Mouse (Mus musculus) cortical plate, adult 2 months (tissue): ENCODE results near the gene Sult2b1. TPM values are rescaled to one million over a fixed set of nuclear protein-coding genes. Genes with fewer than 3 reads are reported as not detected.

Experiments used
- H3K27ac ChIP-seq: fragments of 200-500 bp; 2 replicates; pipeline ENCODE4 v1.5.1; 2012; ENCODE audit warnings: low read length, control low read depth, inconsistent platforms; ENCODE audit not compliant: insufficient read depth
- H3K4me1 ChIP-seq: fragments of 200-500 bp; 2 replicates; pipeline ENCODE4 v1.6.1; 2011; ENCODE audit warnings: low read length; ENCODE audit not compliant: control insufficient read depth, insufficient read depth
- H3K4me3 ChIP-seq: fragments of 200-500 bp; 2 replicates; pipeline ENCODE4 v1.5.1; 2011; ENCODE audit warnings: mild to moderate bottlenecking, low read length, control low read depth; ENCODE audit not compliant: insufficient read depth
- CTCF ChIP-seq: fragments of 200-500 bp; IDR thresholded peaks from 2 replicates; pipeline ENCODE4 v1.5.1; 2011; ENCODE audit warnings: mild to moderate bottlenecking, control low read depth, low read length; ENCODE audit not compliant: insufficient read depth; ENCODE audit errors: extremely low read depth
- POLR2A ChIP-seq: fragments of 200-500 bp; IDR thresholded peaks from 2 replicates; pipeline ENCODE4 v1.6.1; 2011; ENCODE audit warnings: mild to moderate bottlenecking, low read length, control low read depth; ENCODE audit not compliant: insufficient read depth; ENCODE audit errors: extremely low read depth
- polyA plus RNA-seq: library from polyadenylated mRNA; depleted of rRNA; stranded (reverse); fragments of >200 nt; gene quantifications from 2 replicates; pipeline ENCODE4 v1.2.3, GENCODE M21; 2012; rRNA removed

Sult2b1 gene
- polyA plus RNA-seq, 1 experiment: 26.6 TPM

DNA sequence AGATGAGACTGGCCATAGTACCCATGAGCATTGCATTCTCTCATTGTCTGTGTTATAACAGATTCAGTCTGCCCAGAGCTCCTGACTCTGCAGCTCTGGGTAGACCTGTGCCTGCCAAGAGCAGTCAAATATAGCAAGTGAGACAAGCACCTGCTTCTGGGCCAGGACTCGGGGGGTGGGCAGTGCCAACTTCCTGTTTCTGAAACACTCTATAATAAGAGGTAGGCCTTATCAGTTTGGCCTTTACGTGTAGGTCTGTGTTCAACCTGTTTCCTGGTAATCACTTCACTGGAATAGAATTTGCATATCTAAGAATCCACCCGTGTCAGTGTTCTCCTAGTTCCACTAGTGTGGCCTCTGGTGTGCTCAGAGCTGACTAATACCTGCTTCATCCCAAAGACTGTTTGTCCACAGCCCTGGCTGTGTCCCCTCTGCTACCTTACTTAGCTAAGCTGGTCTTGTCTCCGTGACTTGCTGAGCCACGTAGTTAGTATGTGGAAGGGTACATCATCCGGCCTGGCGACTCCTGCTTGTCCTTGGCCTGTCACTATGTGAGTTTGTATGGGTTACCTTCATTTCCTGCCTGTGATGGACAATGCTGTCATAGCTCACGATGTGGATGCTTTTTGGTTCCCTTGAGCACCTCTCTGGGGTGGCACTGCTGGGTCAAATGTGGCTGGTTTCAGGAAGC, 103.3 kb downstream of the Sult2b1 start:
- Histone ChIP-seq H3K27ac (no peak overlapping the region), H3K4me1 (no peaks in the 10 kb centered on the region), H3K4me3 (no peak overlapping the region)
- TF ChIP-seq POLR2A (no peak), CTCF (no peak)

Other genes with a start within 250 kb of the Sult2b1 start
- gene Hsd17b14, start 229.8 kb downstream of the Sult2b1 start, polyA plus RNA-seq: 0.45 and 0.54 TPM in 2 replicates
- gene Bcat2, start 214.5 kb downstream of the Sult2b1 start, polyA plus RNA-seq: 26.1 and 26.5 TPM in 2 replicates
- not detected in 2 replicates for gene Fgf21, start 169.2 kb downstream of the Sult2b1 start, polyA plus RNA-seq
- gene Fut1, start 167.4 kb downstream of the Sult2b1 start, polyA plus RNA-seq: 0.09 and 0.15 TPM in 2 replicates
- gene Izumo1, start 162.9 kb downstream of the Sult2b1 start, polyA plus RNA-seq: 0.09 and 0.13 TPM in 2 replicates
- gene Rasip1, start 157.2 kb downstream of the Sult2b1 start, polyA plus RNA-seq: 6.9 and 7.8 TPM in 2 replicates
- gene Mamstr, start 144.7 kb downstream of the Sult2b1 start, polyA plus RNA-seq: 5.2 and 7.1 TPM in 2 replicates
- 0.21 and 0.28 TPM in 2 replicates for gene Fut2, start 118.3 kb downstream of the Sult2b1 start, polyA plus RNA-seq
- 20.9 and 26.3 TPM in 2 replicates for gene Ntn5, start 100.6 kb downstream of the Sult2b1 start, polyA plus RNA-seq
- 6.6 and 8.0 TPM in 2 replicates for gene Sec1, start 90.3 kb downstream of the Sult2b1 start, polyA plus RNA-seq
- gene Car11, start 84.8 kb downstream of the Sult2b1 start, polyA plus RNA-seq: 351 and 377 TPM in 2 replicates
- gene Dbp, start 79.6 kb downstream of the Sult2b1 start, polyA plus RNA-seq: 251 and 257 TPM in 2 replicates
- 255 and 261 TPM in 2 replicates for gene Rpl18, start 69.2 kb downstream of the Sult2b1 start, polyA plus RNA-seq
- gene Sphk2, start 66.7 kb downstream of the Sult2b1 start, polyA plus RNA-seq: 22.5 and 23.5 TPM in 2 replicates
- 0.19 and 0.21 TPM in 2 replicates for gene Fam83e, start 63.5 kb downstream of the Sult2b1 start, polyA plus RNA-seq
- not detected in 2 replicates for gene Spaca4, start 58.9 kb downstream of the Sult2b1 start, polyA plus RNA-seq
- gene Lmtk3, start 931 bp downstream of the Sult2b1 start, polyA plus RNA-seq: 191 and 227 TPM in 2 replicates
- 161 and 162 TPM in 2 replicates for gene Cyth2, start 29.9 kb upstream of the Sult2b1 start, polyA plus RNA-seq
- 1.8 and 2.6 TPM in 2 replicates for gene Kcnj14, start 40.1 kb upstream of the Sult2b1 start, polyA plus RNA-seq
- 15.7 and 17.5 TPM in 2 replicates for gene Grwd1, start 46.3 kb upstream of the Sult2b1 start, polyA plus RNA-seq
- 106 and 107 TPM in 2 replicates for gene Kdelr1, start 88.1 kb upstream of the Sult2b1 start, polyA plus RNA-seq
- 9.0 and 10.0 TPM in 2 replicates for gene Grin2d, start 93.7 kb upstream of the Sult2b1 start, polyA plus RNA-seq
- gene Syngr4, start 112.0 kb upstream of the Sult2b1 start, polyA plus RNA-seq: 0.31 TPM in 1 of 2 replicates, not detected in the other
- 32.5 and 35.0 TPM in 2 replicates for gene Tmem143, start 112.3 kb upstream of the Sult2b1 start, polyA plus RNA-seq
- 8.9 and 10.4 TPM in 2 replicates for gene Emp3, start 136.7 kb upstream of the Sult2b1 start, polyA plus RNA-seq
- gene Ccdc114, start 139.4 kb upstream of the Sult2b1 start, polyA plus RNA-seq: 3.0 and 3.9 TPM in 2 replicates
- gene Abcc6, start 245.6 kb upstream of the Sult2b1 start, polyA plus RNA-seq: 2.3 and 3.1 TPM in 2 replicates
- gene Nomo1, start 249.0 kb upstream of the Sult2b1 start, polyA plus RNA-seq: 70.3 and 71.5 TPM in 2 replicates